Mouse (Mus musculus): Measurements from ENCODE around the gene Ror1. TPM values are rescaled to one million over a fixed set of nuclear protein-coding genes. Genes with fewer than 3 reads are reported as not detected.

The Ror1 gene
- polyA plus RNA-seq, 1 experiment from 2014 or later: 2.6 TPM

GRCm38 (mm10) chr4:100104241-100104640, 8.7 kb downstream of the Ror1 start:
- no peak for DNase-seq (ENCODE audit: low spot score)
- whole genome bisulfite sequencing: 85% methylated on average over 1 of the region's 1 CpGs
- Histone ChIP-seq H3K4me1 (replicated peaks; ENCODE audit: control insufficient read depth, insufficient read depth) (no peaks in the 10 kb centered on the region), H3K9me3 (ENCODE audit: control insufficient read depth, low read length) (no peaks in the 10 kb centered on the region), H3K36me3 (ENCODE audit: control insufficient read depth, insufficient read depth, low read length) (no peaks in the 10 kb centered on the region), H3K27me3 (ENCODE audit: control insufficient read depth, insufficient read depth, low read length) (no peaks in the 10 kb centered on the region), H3K4me2 (replicated peaks; ENCODE audit: low read depth) (no peak overlapping the region), H3K27ac (replicated peaks) (no peak overlapping the region), H3K9ac (ENCODE audit: low read length) (no peak overlapping the region), H3K4me3 (ENCODE audit: low read depth, low read length) (no peak overlapping the region)
- TF ChIP-seq EP300 (optimal IDR thresholded peaks at IDR 0.05) (no peak), CTCF (IDR thresholded peaks at IDR 0.05; ENCODE audit: low read depth) (no peak)
- no peak for ATAC-seq (ENCODE audit: low FRiP score, low TSS enrichment)

DNA sequence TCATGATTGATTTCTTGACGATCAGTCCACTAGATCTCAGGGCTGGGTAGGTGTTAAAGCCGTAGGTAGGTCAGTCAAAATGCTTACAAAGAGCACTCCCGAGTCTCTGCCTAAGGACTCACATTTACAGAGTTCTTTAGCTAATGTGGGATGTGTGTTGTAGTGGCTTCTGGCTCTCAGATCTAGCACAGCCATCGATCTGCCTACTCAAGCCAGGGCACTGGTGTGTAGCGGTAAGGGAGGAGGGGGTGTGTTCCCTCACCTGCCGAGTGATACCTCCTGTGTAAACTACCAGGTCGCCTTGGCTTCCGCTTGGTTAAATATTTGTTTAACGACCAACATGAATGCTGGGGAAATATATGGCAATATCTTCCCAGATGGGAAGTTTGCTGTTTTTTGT, 12.0 kb downstream of the Ror1 start:
- Histone ChIP-seq H3K4me3 (ENCODE audit: low read depth, low read length) (no peak overlapping the region), H3K4me2 (replicated peaks; ENCODE audit: low read depth) (no peak overlapping the region), H3K27ac (replicated peaks) (no peak overlapping the region), H3K4me1 (replicated peaks; ENCODE audit: control insufficient read depth, insufficient read depth) (no peaks in the 10 kb centered on the region), H3K27me3 (ENCODE audit: control insufficient read depth, insufficient read depth, low read length) (no peaks in the 10 kb centered on the region), H3K9ac (ENCODE audit: low read length) (no peak overlapping the region), H3K36me3 (ENCODE audit: control insufficient read depth, insufficient read depth, low read length) (no peaks in the 10 kb centered on the region), H3K9me3 (ENCODE audit: control insufficient read depth, low read length) (no peaks in the 10 kb centered on the region)
- DNase-seq (ENCODE audit: low spot score) (no peak), ATAC-seq (ENCODE audit: low FRiP score, low TSS enrichment) (no peak)
- TF ChIP-seq CTCF (IDR thresholded peaks at IDR 0.05; ENCODE audit: low read depth) (no peak), EP300 (optimal IDR thresholded peaks at IDR 0.05) (no peak)
- 52% methylated on average over 9 of the region's 9 CpGs for WGBS

DNA sequence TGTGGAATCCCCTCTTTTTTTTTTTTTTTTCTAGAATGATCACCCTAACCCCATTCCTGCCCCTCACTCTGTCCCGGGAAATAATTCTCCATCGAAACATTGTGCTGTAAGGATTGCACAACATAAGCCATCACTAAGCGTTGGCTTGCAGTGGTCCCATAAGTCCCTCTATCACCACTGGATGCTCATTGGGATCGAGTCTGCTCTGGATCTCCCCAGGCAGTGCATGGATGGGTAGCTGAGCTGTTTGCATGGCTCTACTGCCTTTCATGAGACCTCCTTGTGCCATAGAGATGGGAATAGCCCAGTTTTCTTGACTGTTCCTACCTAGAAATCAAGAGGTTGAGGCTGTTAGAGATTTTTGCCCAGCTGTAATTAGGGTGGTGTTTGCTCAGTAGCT, 13.0 kb downstream of the Ror1 start:
- Histone ChIP-seq H3K27ac (replicated peaks) (no peak overlapping the region), H3K9ac (ENCODE audit: low read length) (no peak overlapping the region), H3K27me3 (ENCODE audit: control insufficient read depth, insufficient read depth, low read length) (no peaks in the 10 kb centered on the region), H3K4me3 (ENCODE audit: low read depth, low read length) (no peak overlapping the region), H3K36me3 (ENCODE audit: control insufficient read depth, insufficient read depth, low read length) (no peaks in the 10 kb centered on the region), H3K4me2 (replicated peaks; ENCODE audit: low read depth) (no peak overlapping the region), H3K9me3 (ENCODE audit: control insufficient read depth, low read length) (no peaks in the 10 kb centered on the region), H3K4me1 (replicated peaks; ENCODE audit: control insufficient read depth, insufficient read depth) (no peaks in the 10 kb centered on the region)
- no peak for TF ChIP-seq CTCF (IDR thresholded peaks at IDR 0.05; ENCODE audit: low read depth)
- TF ChIP-seq EP300 (optimal IDR thresholded peaks at IDR 0.05): no peak
- ATAC-seq (ENCODE audit: low FRiP score, low TSS enrichment) (no peak), DNase-seq (ENCODE audit: low spot score) (no peak)
- 91% methylated on average over 4 of the region's 4 CpGs for WGBS

DNA sequence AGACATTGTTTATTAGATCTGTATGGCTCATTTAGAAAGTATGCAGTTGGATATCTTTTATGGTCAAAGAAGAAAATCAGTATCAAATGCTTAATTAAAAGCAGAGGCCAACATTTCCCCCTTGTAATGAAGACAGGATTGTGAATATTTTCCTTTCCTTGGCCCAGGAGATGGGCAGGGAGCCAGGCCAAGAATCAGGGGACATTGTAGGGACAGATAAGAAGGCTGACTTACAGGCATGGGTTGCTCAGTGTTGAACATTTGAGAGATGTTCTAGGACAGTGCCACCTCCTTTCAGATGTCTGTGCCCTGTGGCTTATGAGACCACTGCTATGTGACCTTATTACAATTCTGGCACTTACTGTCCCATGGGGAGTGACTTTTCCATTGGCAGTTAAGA, 18.6 kb downstream of the Ror1 start:
- Histone ChIP-seq H3K4me1 (replicated peaks; ENCODE audit: control insufficient read depth, insufficient read depth) (no peaks in the 10 kb centered on the region), H3K36me3 (ENCODE audit: control insufficient read depth, insufficient read depth, low read length) (no peaks in the 10 kb centered on the region), H3K4me3 (ENCODE audit: low read depth, low read length) (no peak overlapping the region), H3K27me3 (ENCODE audit: control insufficient read depth, insufficient read depth, low read length) (no peaks in the 10 kb centered on the region), H3K27ac (replicated peaks) (no peak overlapping the region), H3K9me3 (ENCODE audit: control insufficient read depth, low read length) (no peaks in the 10 kb centered on the region), H3K9ac (ENCODE audit: low read length) (no peak overlapping the region), H3K4me2 (replicated peaks; ENCODE audit: low read depth) (no peak overlapping the region)
- DNase-seq (ENCODE audit: low spot score) (no peak), ATAC-seq (ENCODE audit: low FRiP score, low TSS enrichment) (no peak)
- TF ChIP-seq CTCF (IDR thresholded peaks at IDR 0.05; ENCODE audit: low read depth) (no peak), EP300 (optimal IDR thresholded peaks at IDR 0.05) (no peak)

- Histone ChIP-seq H3K9me3 (ENCODE audit: control insufficient read depth, low read length) (no peaks in the 10 kb centered on the region), H3K4me1 (replicated peaks; ENCODE audit: control insufficient read depth, insufficient read depth) (no peaks in the 10 kb centered on the region), H3K27me3 (ENCODE audit: control insufficient read depth, insufficient read depth, low read length) (no peaks in the 10 kb centered on the region), H3K36me3 (ENCODE audit: control insufficient read depth, insufficient read depth, low read length) (no peaks in the 10 kb centered on the region), H3K9ac (ENCODE audit: low read length) (no peak overlapping the region), H3K4me2 (replicated peaks; ENCODE audit: low read depth) (no peak overlapping the region), H3K27ac (replicated peaks) (no peak overlapping the region), H3K4me3 (ENCODE audit: low read depth, low read length) (no peak overlapping the region)
- peak; percentile 30 for TF ChIP-seq CTCF (IDR thresholded peaks at IDR 0.05; ENCODE audit: low read depth)
- no peak for TF ChIP-seq EP300 (optimal IDR thresholded peaks at IDR 0.05)
- no peak for DNase-seq (ENCODE audit: low spot score)
- ATAC-seq (ENCODE audit: low FRiP score, low TSS enrichment): no peak
- WGBS: 93% methylated on average over 3 of the region's 3 CpGs
These were observed 20.8 kb downstream of the Ror1 start for GRCm38 (mm10) chr4:100116366-100116765.

GRCm38 (mm10) chr4:100118676-100119075, 23.1 kb downstream of the Ror1 start:
- 55% methylated on average over 4 of the region's 4 CpGs for WGBS
- ATAC-seq (ENCODE audit: low FRiP score, low TSS enrichment) (no peak), DNase-seq (ENCODE audit: low spot score) (no peak)
- H3K4me2 ChIP-seq (replicated peaks; ENCODE audit: low read depth): no peak overlapping the region
- no peaks in the 10 kb centered on the region for H3K27me3 ChIP-seq (ENCODE audit: control insufficient read depth, insufficient read depth, low read length)
- no peak overlapping the region for H3K4me3 ChIP-seq (ENCODE audit: low read depth, low read length)
- no peaks in the 10 kb centered on the region for H3K4me1 ChIP-seq (replicated peaks; ENCODE audit: control insufficient read depth, insufficient read depth)
- no peak overlapping the region for H3K9ac ChIP-seq (ENCODE audit: low read length)
- TF ChIP-seq CTCF (IDR thresholded peaks at IDR 0.05; ENCODE audit: low read depth) (no peak), EP300 (optimal IDR thresholded peaks at IDR 0.05) (no peak)
- no peak overlapping the region for H3K27ac ChIP-seq (replicated peaks)
- no peaks in the 10 kb centered on the region for H3K36me3 ChIP-seq (ENCODE audit: control insufficient read depth, insufficient read depth, low read length)
- no peaks in the 10 kb centered on the region for H3K9me3 ChIP-seq (ENCODE audit: control insufficient read depth, low read length)

Measured in stomach, postnatal 0 days (tissue).